Mouse (Mus musculus): Measurements from ENCODE around the gene Ulk4. TPM values are rescaled to one million over a fixed set of nuclear protein-coding genes. Genes with fewer than 3 reads are reported as not detected.
A peak's percentile ranks its signal among the peaks of the same experiment; 100 is the strongest.
"Not testable (repeated sequence)": the region's sequence is repeated elsewhere in the genome, so short reads cannot be mapped to it uniquely, and the experiment has no call there.

The Ulk4 gene
- total and polyA plus RNA-seq, 3 experiments, result 26.6 to 31.1 TPM; not detected in 1

DNA sequence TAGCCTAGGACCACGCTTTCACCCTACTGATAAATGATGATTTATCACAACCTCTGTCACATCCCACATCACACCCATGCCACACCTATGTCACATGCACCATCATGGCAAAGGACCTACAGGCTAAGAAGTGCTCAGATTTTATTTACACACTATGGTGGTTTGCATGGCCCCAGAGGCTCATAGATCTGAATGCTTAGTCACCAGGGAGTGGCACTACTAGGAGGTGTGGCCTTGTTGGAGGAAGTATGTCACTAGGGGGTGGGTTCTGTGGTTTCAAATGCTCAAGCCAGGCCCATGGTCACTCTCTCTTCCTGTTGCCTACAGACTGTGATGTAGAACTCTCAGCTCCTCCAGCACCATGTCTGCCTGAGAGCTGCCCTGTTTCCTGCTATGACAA lies 73.3 kb downstream of the Ulk4 start:
- Histone ChIP-seq H3K36me3 (ENCODE audit: control insufficient read depth in 1 of 2, insufficient read depth in 2 of 2, low read length in 2 of 2) (no peaks in the 10 kb centered on the region), H3K27ac (ENCODE audit: control insufficient read depth, low read depth, low read length) (no peak overlapping the region), H3K79me2 (ENCODE audit: control insufficient read depth, insufficient read depth, low read length, poor library complexity) (no peaks in the 10 kb centered on the region), H3K4me1 (ENCODE audit: control insufficient read depth in 1 of 2, insufficient read depth in 2 of 2, low read length in 2 of 2) (no peaks in the 10 kb centered on the region), H3K9ac (ENCODE audit: control insufficient read depth, low read depth, low read length, poor library complexity, severe bottlenecking) (no peak overlapping the region), H3K9me3 (replicated peaks; ENCODE audit: insufficient read depth, low read length) (no peaks in the 10 kb centered on the region), H3K4me3 (ENCODE audit: control insufficient read depth in 1 of 2, insufficient read depth in 1 of 2, low read depth in 2 of 2, low read length in 2 of 2) (no peak overlapping the region), H3K27me3 (ENCODE audit: control insufficient read depth in 1 of 2, insufficient read depth in 2 of 2, low read length in 2 of 2) (no peaks in the 10 kb centered on the region)
- peak; percentile 14 for DNase-seq (ENCODE audit: low read depth, low spot score)
- TF ChIP-seq HCFC1 (IDR thresholded peaks at IDR 0.05; ENCODE audit: low read depth, low read length) (no peak), ZNF384 (IDR thresholded peaks at IDR 0.05; ENCODE audit: low read depth, low read length) (no peak), MAX (IDR thresholded peaks at IDR 0.05; ENCODE audit: low read length) (no peak)

DNA sequence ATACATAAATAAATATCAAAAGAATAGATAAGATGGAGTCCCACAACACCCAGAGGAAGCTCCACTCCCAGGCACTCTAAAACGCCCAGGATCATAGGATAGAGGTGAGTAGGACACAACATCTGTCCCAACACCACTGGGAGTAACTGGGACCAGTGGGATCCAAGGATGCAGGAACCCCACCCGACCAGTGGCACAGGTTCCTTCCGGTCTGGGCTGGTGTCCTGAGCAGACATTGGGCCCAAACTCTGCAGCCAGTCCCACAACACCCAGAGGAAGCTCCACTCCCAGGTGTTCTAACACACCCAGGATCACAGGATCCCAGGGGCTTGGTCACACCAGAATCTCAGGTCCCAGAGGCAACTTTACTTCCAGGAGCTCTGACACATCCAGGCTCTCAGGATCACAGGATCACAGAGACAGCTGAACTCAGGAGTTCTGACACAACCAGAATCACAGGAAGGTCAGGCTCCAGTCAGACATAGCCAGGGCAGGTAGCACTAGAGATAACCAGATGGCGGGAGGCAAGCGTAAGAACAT lies 77.8 kb downstream of the Ulk4 start:
- not testable (repeated sequence) for H3K4me3 ChIP-seq (ENCODE audit: control insufficient read depth in 1 of 2, insufficient read depth in 1 of 2, low read depth in 2 of 2, low read length in 2 of 2); H3K27ac ChIP-seq (ENCODE audit: control insufficient read depth, low read depth, low read length); DNase-seq (ENCODE audit: low read depth, low spot score); H3K9me3 ChIP-seq (replicated peaks; ENCODE audit: insufficient read depth, low read length); H3K79me2 ChIP-seq (ENCODE audit: control insufficient read depth, insufficient read depth, low read length, poor library complexity); H3K27me3 ChIP-seq (ENCODE audit: control insufficient read depth in 1 of 2, insufficient read depth in 2 of 2, low read length in 2 of 2); H3K36me3 ChIP-seq (ENCODE audit: control insufficient read depth in 1 of 2, insufficient read depth in 2 of 2, low read length in 2 of 2); H3K9ac ChIP-seq (ENCODE audit: control insufficient read depth, low read depth, low read length, poor library complexity, severe bottlenecking); H3K4me1 ChIP-seq (ENCODE audit: control insufficient read depth in 1 of 2, insufficient read depth in 2 of 2, low read length in 2 of 2)

GRCm38 (mm10) chr9:121196473-121196872 lies 80.5 kb downstream of the Ulk4 start:
- no peak for DNase-seq (ENCODE audit: low read depth, low spot score)
- Histone ChIP-seq H3K27ac (ENCODE audit: control insufficient read depth, low read depth, low read length) (no peak overlapping the region), H3K79me2 (ENCODE audit: control insufficient read depth, insufficient read depth, low read length, poor library complexity) (no peaks in the 10 kb centered on the region), H3K9me3 (replicated peaks; ENCODE audit: insufficient read depth, low read length) (no peaks in the 10 kb centered on the region), H3K27me3 (ENCODE audit: control insufficient read depth in 1 of 2, insufficient read depth in 2 of 2, low read length in 2 of 2) (no peaks in the 10 kb centered on the region), H3K9ac (ENCODE audit: control insufficient read depth, low read depth, low read length, poor library complexity, severe bottlenecking) (no peak overlapping the region), H3K36me3 (ENCODE audit: control insufficient read depth in 1 of 2, insufficient read depth in 2 of 2, low read length in 2 of 2) (no peaks in the 10 kb centered on the region), H3K4me1 (ENCODE audit: control insufficient read depth in 1 of 2, insufficient read depth in 2 of 2, low read length in 2 of 2) (no peaks in the 10 kb centered on the region), H3K4me3 (ENCODE audit: control insufficient read depth in 1 of 2, insufficient read depth in 1 of 2, low read depth in 2 of 2, low read length in 2 of 2) (no peak overlapping the region)
- TF ChIP-seq GABPA (IDR thresholded peaks at IDR 0.05; ENCODE audit: low read depth, low read length), result no peak

DNA sequence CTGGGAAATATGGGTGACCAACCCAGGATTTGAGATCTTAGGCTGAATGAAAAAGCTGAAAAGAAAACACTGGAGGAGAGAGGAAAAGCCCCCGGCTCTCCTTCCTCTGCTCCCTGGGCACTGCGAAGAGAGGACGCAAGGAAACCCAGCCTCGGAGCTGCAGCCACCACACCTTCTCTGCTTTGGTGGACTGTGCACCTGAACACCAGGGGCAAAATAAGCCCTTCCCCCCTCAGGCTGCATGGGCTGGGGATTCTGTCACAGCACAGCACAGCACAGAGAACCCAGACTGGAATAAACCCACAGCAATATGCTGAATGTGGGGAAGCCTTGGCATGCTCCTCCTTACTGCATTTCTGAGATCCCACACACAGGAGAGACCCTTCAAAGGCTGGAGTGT lies 81.9 kb downstream of the Ulk4 start:
- no peaks in the 10 kb centered on the region for H3K79me2 ChIP-seq (ENCODE audit: control insufficient read depth, insufficient read depth, low read length, poor library complexity)
- TF ChIP-seq E2F4 (IDR thresholded peaks at IDR 0.05; ENCODE audit: borderline replicate concordance, low read depth, low read length) (no peak), TBP (IDR thresholded peaks at IDR 0.05; ENCODE audit: low read depth, low read length) (no peak), GATA1 (IDR thresholded peaks at IDR 0.05; ENCODE audit: low read depth, low read length) (no peak), ZC3H11A (IDR thresholded peaks at IDR 0.05; ENCODE audit: low read depth, low read length) (no peak), RCOR1 (IDR thresholded peaks at IDR 0.05; ENCODE audit: low read depth, low read length) (no peak), HCFC1 (IDR thresholded peaks at IDR 0.05; ENCODE audit: low read depth, low read length) (no peak), GABPA (IDR thresholded peaks at IDR 0.05; ENCODE audit: low read depth, low read length) (no peak), MYB (IDR thresholded peaks at IDR 0.05; ENCODE audit: low read depth, low read length) (no peak), MEF2A (IDR thresholded peaks at IDR 0.05; ENCODE audit: extremely low read depth, insufficient replicate concordance, low read depth, low read length, poor library complexity, severe bottlenecking) (no peak)
- H3K4me1 ChIP-seq (ENCODE audit: control insufficient read depth in 1 of 2, insufficient read depth in 2 of 2, low read length in 2 of 2), result no peaks in the 10 kb centered on the region
- H3K27me3 ChIP-seq (ENCODE audit: control insufficient read depth in 1 of 2, insufficient read depth in 2 of 2, low read length in 2 of 2), result no peaks in the 10 kb centered on the region
- H3K36me3 ChIP-seq (ENCODE audit: control insufficient read depth in 1 of 2, insufficient read depth in 2 of 2, low read length in 2 of 2), result no peaks in the 10 kb centered on the region
- H3K9ac ChIP-seq (ENCODE audit: control insufficient read depth, low read depth, low read length, poor library complexity, severe bottlenecking), result no peak overlapping the region
- H3K27ac ChIP-seq (ENCODE audit: control insufficient read depth, low read depth, low read length), result no peak overlapping the region
- H3K4me3 ChIP-seq (ENCODE audit: control insufficient read depth in 1 of 2, insufficient read depth in 1 of 2, low read depth in 2 of 2, low read length in 2 of 2), result no peak overlapping the region
- H3K9me3 ChIP-seq (replicated peaks; ENCODE audit: insufficient read depth, low read length), result no peaks in the 10 kb centered on the region
- DNase-seq (ENCODE audit: low read depth, low spot score), result no peak
